In the genomic region with DNA sequence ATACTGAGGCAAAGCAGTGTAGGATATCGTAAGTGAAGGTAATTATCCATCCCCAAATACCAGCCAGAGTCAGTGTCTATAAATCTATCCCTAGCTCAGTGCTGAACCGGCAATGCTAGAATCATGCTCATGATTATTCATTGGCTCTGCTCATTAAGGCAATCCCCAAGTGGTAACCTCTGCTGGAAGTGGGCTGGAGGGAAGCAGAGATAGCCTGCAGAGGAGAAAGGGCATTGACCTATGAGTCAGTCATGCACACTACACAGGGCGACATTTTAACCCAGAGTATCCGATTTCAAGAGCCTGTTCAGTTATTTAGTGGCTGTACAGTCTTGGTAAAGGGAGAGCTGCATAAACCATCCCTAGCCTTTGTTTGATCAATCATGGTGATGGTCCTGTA, we compare ENCODE assay signal across 13 mouse cellular contexts.
A peak's percentile ranks its signal among the peaks of the same experiment; 100 is the strongest.
DNase-seq lines count a peak whose midpoint lies in the region; ATAC-seq and TF ChIP-seq lines count a peak whose summit lies in the region.
"Had no signal": no experiment of that assay in that cellular context is flagged by ENCODE, and none has a peak within 500 bp of the region (broad histone marks: within the 10 kb centered on the region; RNA-seq: fewer than 3 reads in every experiment).

No protein-coding gene starts in this region.

- no peaks in the 10 kb centered on the region for H3K9me3 ChIP-seq in midbrain, embryonic 12.5 days
- H3K9me3 ChIP-seq in midbrain, postnatal 0 days (ENCODE audit: low read length): no peaks in the 10 kb centered on the region
- no peaks in the 10 kb centered on the region for H3K9me3 ChIP-seq in midbrain, embryonic 13.5 days
- H3K9me3 ChIP-seq: liver, embryonic 12.5 days had no signal

- peak; percentile 68 for ATAC-seq in midbrain, embryonic 12.5 days (ENCODE audit: low FRiP score, low read depth)
- ATAC-seq in midbrain, postnatal 0 days (ENCODE audit: low FRiP score): no peak
- ATAC-seq in midbrain, embryonic 13.5 days: peak; percentile 74
- ATAC-seq in activated CD4-positive, CD25-positive, alpha-beta regulatory T cell, adult 4 months: no peak
- ATAC-seq: inflammation-experienced regulatory T-cells, adult 6 months; liver, embryonic 12.5 days had no signal

- no peaks in the 10 kb centered on the region for H3K27me3 ChIP-seq in midbrain, embryonic 12.5 days
- no peaks in the 10 kb centered on the region for H3K27me3 ChIP-seq in midbrain, postnatal 0 days (ENCODE audit: insufficient read depth, low read length)
- no peaks in the 10 kb centered on the region for H3K27me3 ChIP-seq in midbrain, embryonic 13.5 days
- H3K27me3 ChIP-seq: liver, embryonic 12.5 days had no signal

- H3K9ac ChIP-seq in midbrain, embryonic 12.5 days (replicated peaks): no peak overlapping the region
- H3K9ac ChIP-seq in midbrain, postnatal 0 days (replicated peaks; ENCODE audit: low read length, poor library complexity, severe bottlenecking): no peak overlapping the region
- no peak overlapping the region for H3K9ac ChIP-seq in midbrain, embryonic 13.5 days (replicated peaks)
- H3K9ac ChIP-seq: liver, embryonic 12.5 days had no signal

- no peaks in the 10 kb centered on the region; the same call in 1 of the 2 replicates for H3K4me1 ChIP-seq in midbrain, embryonic 12.5 days
- no peaks in the 10 kb centered on the region for H3K4me1 ChIP-seq in midbrain, postnatal 0 days (ENCODE audit: insufficient read depth, low read length)
- H3K4me1 ChIP-seq in midbrain, embryonic 13.5 days (replicated peaks): peaks cover 7% of the 10 kb centered on the region
- H3K4me1 ChIP-seq: liver, embryonic 12.5 days had no signal

- peak; percentile 4 to 31 for DNase-seq in adrenal gland, postnatal 36 days
- DNase-seq in adrenal gland, adult 18-20 months (ENCODE audit: low spot score in 2 of 2): no peak
- DNase-seq in midbrain, postnatal 0 days (ENCODE audit: low spot score): no peak
- DNase-seq in left cerebral cortex, postnatal 25 days (ENCODE audit: low spot score in 2 of 2): no peak
- DNase-seq in ovary, adult 18-20 months (ENCODE audit: low spot score): no peak
- DNase-seq: cerebellum, adult 18-20 months; lung, postnatal 36 days had no signal

- WGBS in midbrain, embryonic 12.5 days: 34% methylated on average over 4 of the region's 4 CpGs
- WGBS in midbrain, postnatal 0 days: 33% methylated on average over 4 of the region's 4 CpGs
- 27% methylated on average over 4 of the region's 4 CpGs for WGBS in midbrain, embryonic 13.5 days

- H3K27ac ChIP-seq in midbrain, embryonic 12.5 days (replicated peaks): no peak overlapping the region
- no peak overlapping the region for H3K27ac ChIP-seq in midbrain, postnatal 0 days (ENCODE audit: low read depth, low read length)
- peak overlapping the region; percentile 22 for H3K27ac ChIP-seq in midbrain, embryonic 13.5 days
- H3K27ac ChIP-seq: liver, embryonic 12.5 days had no signal

- H3K4me3 ChIP-seq in midbrain, embryonic 12.5 days: no peak overlapping the region
- H3K4me3 ChIP-seq in midbrain, postnatal 0 days (ENCODE audit: low read depth, low read length): no peak overlapping the region
- no peak overlapping the region for H3K4me3 ChIP-seq in midbrain, embryonic 13.5 days (replicated peaks)
- H3K4me3 ChIP-seq: liver, embryonic 12.5 days had no signal

- no peaks in the 10 kb centered on the region for H3K36me3 ChIP-seq in midbrain, embryonic 12.5 days
- H3K36me3 ChIP-seq in midbrain, postnatal 0 days (ENCODE audit: insufficient read depth, low read length): no peaks in the 10 kb centered on the region
- H3K36me3 ChIP-seq in midbrain, embryonic 13.5 days: no peaks in the 10 kb centered on the region
- H3K36me3 ChIP-seq: liver, embryonic 12.5 days had no signal

- intact Hi-C loops in left cerebral cortex, postnatal 25 days (cut with DNase I): no loop called here

- no peak overlapping the region for H3K4me2 ChIP-seq in midbrain, embryonic 12.5 days (replicated peaks)
- no peak overlapping the region for H3K4me2 ChIP-seq in midbrain, postnatal 0 days (ENCODE audit: low read depth, low read length, poor library complexity, severe bottlenecking)
- no peak overlapping the region for H3K4me2 ChIP-seq in midbrain, embryonic 13.5 days (replicated peaks)
- H3K4me2 ChIP-seq: heart, embryonic 11.5 days; liver, embryonic 12.5 days had no signal

- no peak for TF ChIP-seq CTCF in midbrain, postnatal 0 days (IDR thresholded peaks at IDR 0.05)

Comparison
In these comparisons a context has a peak if more than half of its experiments do, and no peak if none do; other contexts are left out.
1. DNase-seq: peak in adrenal gland, postnatal 36 days (2 of 2); none in adrenal gland, adult 18-20 months (0 of 2), midbrain, postnatal 0 days (single experiment), left cerebral cortex, postnatal 25 days (0 of 2) and ovary, adult 18-20 months (single experiment).
2. ATAC-seq: peak in midbrain, embryonic 12.5 days (single experiment) and midbrain, embryonic 13.5 days (single experiment); none in midbrain, postnatal 0 days (single experiment) and activated CD4-positive, CD25-positive, alpha-beta regulatory T cell, adult 4 months (single experiment).